Mouse (Mus musculus) stomach, postnatal 0 days (tissue): Measurements from ENCODE around the gene Plxnc1. TPM values are rescaled to one million over a fixed set of nuclear protein-coding genes. Genes with fewer than 3 reads are reported as not detected.

Experiments
- ATAC-seq: fragments of 200-750 bp; cut with Nextera tagmentation; 2 replicates; pipeline ENCODE4 v1.8.0; 2017; ENCODE audit not compliant: low FRiP score, low TSS enrichment
- DNase-seq: peaks from one replicate; pipeline ENCODE4 v3.0.0-alpha.2; 2016; ENCODE audit warnings: low spot score
- H3K27ac ChIP-seq: fragments of 300-500 bp; sonication (generic); replicated peaks from 2 replicates; pipeline ENCODE4 v1.5.1; 2014; ENCODE audit warnings: mild to moderate bottlenecking, control low read depth
- H3K27me3 ChIP-seq: fragments of 300-500 bp; sonication (generic); 2 replicates; pipeline ENCODE4 v1.6.1; 2014; ENCODE audit warnings: low read length; ENCODE audit not compliant: control insufficient read depth, insufficient read depth
- H3K36me3 ChIP-seq: fragments of 300-500 bp; sonication (generic); 2 replicates; pipeline ENCODE4 v1.6.1; 2014; ENCODE audit warnings: low read length, mixed read lengths; ENCODE audit not compliant: control insufficient read depth, insufficient read depth
- H3K4me1 ChIP-seq: fragments of 300-500 bp; sonication (generic); replicated peaks from 2 replicates; pipeline ENCODE4 v1.6.1; 2014; ENCODE audit warnings: antibody characterized with exemption; ENCODE audit not compliant: control insufficient read depth, insufficient read depth
- H3K4me2 ChIP-seq: fragments of 300-500 bp; sonication (generic); replicated peaks from 2 replicates; pipeline ENCODE4 v1.6.1; 2014; ENCODE audit warnings: low read depth, mild to moderate bottlenecking, control low read depth, moderate library complexity
- H3K4me3 ChIP-seq: fragments of 300-500 bp; sonication (generic); 2 replicates; pipeline ENCODE4 v1.5.1; 2014; ENCODE audit warnings: low read depth, low read length, control low read depth
- H3K9ac ChIP-seq: fragments of 300-500 bp; sonication (generic); 2 replicates; pipeline ENCODE4 v1.6.1; 2014; ENCODE audit warnings: mild to moderate bottlenecking, low read length, control low read depth, mixed read lengths
- H3K9me3 ChIP-seq: fragments of 300-500 bp; sonication (generic); 2 replicates; pipeline ENCODE4 v1.6.1; 2016; ENCODE audit warnings: low read length; ENCODE audit not compliant: control insufficient read depth
- CTCF ChIP-seq: IDR thresholded peaks from 2 replicates; pipeline ENCODE4 v1.5.1; 2016; ENCODE audit warnings: antibody characterized with exemption, low read depth, mild to moderate bottlenecking, moderate library complexity
- EP300 ChIP-seq: optimal IDR thresholded peaks from 2 replicates; pipeline ENCODE3; 2016; ENCODE audit warnings: antibody characterized with exemption
- WGBS: fragments of 180-500 bp; shearing (Covaris S2); extraction: QIAGEN DNeasy Blood & Tissue Kit; methylation state at CpG from one replicate; pipeline ENCODE4 v1.1.7; 2014; 5-methylcytosine and 5-hydroxymethylcytosine counted together
- polyA plus RNA-seq: library from polyadenylated mRNA; unstranded; fragments of >200 nt; fragmentation: Nextera tagmentation; extraction: Ambion mirVana; gene quantifications from 2 replicates; pipeline ENCODE4 v1.2.1, GENCODE M21; 2015

The Plxnc1 gene
- polyA plus RNA-seq, 1 experiment from 2014 or later, result 0.67 TPM

DNA sequence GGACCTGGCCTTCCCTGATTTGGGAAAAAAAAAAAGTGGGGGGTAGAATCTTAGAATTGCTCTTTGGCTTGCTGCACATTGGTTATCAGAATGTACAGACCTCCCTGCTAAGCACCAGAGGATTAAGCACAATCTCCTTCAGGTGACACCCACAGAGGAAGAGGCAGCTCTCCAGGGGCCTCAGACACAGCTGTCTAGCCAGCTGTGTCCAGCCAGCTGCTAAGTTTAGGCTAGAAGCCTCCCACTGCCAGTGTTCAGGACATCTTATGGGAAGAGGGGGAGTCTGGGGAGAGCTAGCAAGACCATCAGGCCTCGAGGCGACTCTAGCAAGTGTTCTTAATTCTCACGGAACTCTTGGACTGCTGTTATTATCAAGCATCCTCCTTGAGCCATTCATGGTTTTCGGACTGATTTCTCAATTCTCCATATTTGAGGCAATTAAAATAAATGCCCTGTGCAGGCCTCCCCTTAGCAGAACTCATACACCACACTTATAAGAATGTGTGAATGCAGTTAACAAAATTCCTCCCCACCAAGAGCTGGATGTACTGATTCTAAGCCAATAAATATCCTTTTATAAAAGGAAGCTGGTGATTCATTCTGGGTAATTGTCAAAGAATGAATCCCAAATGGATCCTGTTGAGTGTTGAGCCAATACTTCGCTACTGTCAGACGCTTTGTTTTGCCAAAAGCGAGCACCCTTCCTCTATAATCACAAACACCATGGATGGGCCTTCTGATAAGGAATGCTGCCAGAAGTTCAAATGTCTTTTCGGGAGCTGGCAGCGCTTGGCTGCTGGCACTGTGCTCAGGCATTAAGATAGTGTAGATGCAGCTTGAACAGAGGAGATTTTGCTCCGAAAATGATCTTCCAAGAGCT, 140.4 kb downstream of the Plxnc1 start:
- Histone ChIP-seq H3K27ac (no peak overlapping the region), H3K9ac (no peak overlapping the region), H3K27me3 (no peaks in the 10 kb centered on the region), H3K4me3 (no peak overlapping the region), H3K36me3 (no peaks in the 10 kb centered on the region), H3K9me3 (no peaks in the 10 kb centered on the region), H3K4me2 (no peak overlapping the region), H3K4me1 (no peaks in the 10 kb centered on the region)
- DNase-seq, result no peak
- no peak for ATAC-seq
- 56% methylated on average over 10 of the region's 10 CpGs for WGBS
- TF ChIP-seq EP300 (no peak), CTCF (no peak)

DNA sequence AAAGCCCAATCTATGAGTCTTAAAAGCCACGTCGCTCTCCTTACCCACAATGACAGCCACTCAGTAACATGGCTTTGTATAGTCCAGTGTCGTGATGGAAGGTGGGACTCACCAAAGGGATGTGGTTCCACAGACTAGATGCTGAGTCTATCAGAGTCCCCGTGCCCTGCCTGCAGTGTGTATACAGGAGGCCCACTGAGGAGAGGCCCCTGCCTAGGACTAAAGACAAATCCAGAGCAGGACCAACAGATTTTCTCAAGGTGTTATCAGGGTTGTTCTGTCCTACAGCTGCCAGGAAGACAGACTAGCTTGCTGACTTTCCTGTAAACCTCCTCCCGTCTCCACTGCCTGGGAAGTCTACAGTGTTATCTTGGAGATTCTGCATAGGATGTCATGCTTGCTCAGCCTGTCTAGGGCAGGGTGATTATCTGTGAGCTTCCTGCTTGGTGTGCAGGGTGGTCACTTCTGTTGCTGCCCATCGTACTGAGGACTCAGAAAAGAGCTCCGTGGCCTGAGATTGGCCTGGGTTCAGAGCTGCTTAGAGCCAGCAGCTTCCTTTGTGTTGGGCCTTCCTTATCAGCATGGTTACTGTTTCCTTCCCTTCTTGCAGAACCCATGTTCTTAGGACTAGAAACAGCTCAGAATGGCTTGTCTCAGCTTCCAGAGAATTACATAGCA, 143.8 kb downstream of the Plxnc1 start:
- Histone ChIP-seq H3K9me3 (no peaks in the 10 kb centered on the region), H3K27me3 (no peaks in the 10 kb centered on the region), H3K9ac (no peak overlapping the region), H3K36me3 (0 out of 2 replicates have a peak, but pooled peaks cover 4% of the 10 kb centered on the region), H3K27ac (no peak overlapping the region), H3K4me1 (no peaks in the 10 kb centered on the region), H3K4me3 (no peak overlapping the region), H3K4me2 (no peak overlapping the region)
- DNase-seq (no peak), ATAC-seq (no peak)
- WGBS, result 73% methylated on average over 7 of the region's 7 CpGs
- TF ChIP-seq CTCF (no peak), EP300 (no peak)

DNA sequence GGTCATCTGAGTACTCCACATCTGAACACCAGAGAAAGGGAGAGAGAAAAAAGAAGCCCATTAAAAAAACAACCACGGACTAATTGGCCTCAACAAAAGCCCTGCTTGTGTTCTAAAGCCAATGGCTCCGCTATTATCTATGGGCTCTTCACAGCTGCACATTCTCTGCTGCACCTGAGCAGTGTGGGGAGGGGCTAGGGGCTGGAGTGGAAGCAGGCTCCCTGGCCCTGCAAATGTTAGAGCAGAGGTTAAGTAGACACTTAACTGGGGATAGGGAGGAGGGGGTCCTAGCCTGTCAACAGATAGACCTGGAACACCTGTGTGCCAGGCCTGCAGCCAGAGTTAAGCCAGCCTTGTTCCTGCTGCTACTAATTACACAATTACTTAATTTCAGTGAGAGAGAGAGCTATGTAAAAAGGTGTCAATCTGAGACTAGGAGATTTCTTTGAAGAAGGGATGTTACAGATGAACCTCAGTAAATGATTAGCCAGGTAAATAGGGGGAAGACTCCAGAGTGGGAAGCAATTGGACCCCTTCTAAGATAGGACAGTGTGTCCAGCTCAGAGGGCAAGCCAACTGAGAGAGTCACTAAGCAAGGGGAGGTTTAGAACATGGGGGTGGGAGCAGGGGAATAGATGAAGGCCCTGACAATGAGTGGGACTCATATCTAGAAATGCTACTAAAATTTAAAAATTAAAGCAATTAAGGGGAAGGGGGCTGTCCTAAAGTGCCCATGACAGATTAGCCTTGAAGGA, 145.0 kb downstream of the Plxnc1 start:
- no peak overlapping the region for H3K4me3 ChIP-seq
- ATAC-seq (no peak), DNase-seq (no peak)
- H3K4me1 ChIP-seq, result no peaks in the 10 kb centered on the region
- H3K27me3 ChIP-seq, result no peaks in the 10 kb centered on the region
- H3K27ac ChIP-seq, result no peak overlapping the region
- H3K9ac ChIP-seq, result no peak overlapping the region
- 0 out of 2 replicates have a peak, but pooled peaks cover 4% of the 10 kb centered on the region for H3K36me3 ChIP-seq
- H3K9me3 ChIP-seq, result no peaks in the 10 kb centered on the region
- no peak for TF ChIP-seq CTCF
- WGBS, result 39% methylated on average over 2 of the region's 2 CpGs
- no peak overlapping the region for H3K4me2 ChIP-seq

DNA sequence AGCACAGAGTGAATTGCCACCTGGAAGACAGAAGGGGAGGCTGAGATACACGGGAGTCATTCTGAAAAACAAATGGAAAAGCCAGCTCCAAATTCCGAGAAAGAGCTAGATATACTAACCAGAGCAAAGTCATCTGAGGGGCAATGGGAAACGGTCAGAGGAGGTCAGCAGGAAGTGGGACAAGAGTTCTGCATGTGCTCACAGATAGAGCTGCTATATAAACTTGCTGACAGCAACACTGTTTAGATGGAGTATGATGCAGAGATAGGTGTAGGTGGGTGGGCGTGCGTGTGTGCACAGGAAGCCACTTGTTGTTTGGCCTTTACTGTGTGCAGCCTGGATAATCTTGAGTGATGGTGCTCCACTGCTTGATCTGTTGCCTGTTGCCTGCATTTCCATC, 146.5 kb downstream of the Plxnc1 start:
- Histone ChIP-seq H3K9ac (no peak overlapping the region), H3K4me2 (no peak overlapping the region), H3K27me3 (no peaks in the 10 kb centered on the region), H3K36me3 (0 out of 2 replicates have a peak, but pooled peaks cover 4% of the 10 kb centered on the region), H3K9me3 (no peaks in the 10 kb centered on the region), H3K4me3 (no peak overlapping the region), H3K4me1 (no peaks in the 10 kb centered on the region), H3K27ac (no peak overlapping the region)
- DNase-seq, result no peak
- 53% methylated on average over 5 of the region's 5 CpGs for WGBS
- no peak for ATAC-seq
- TF ChIP-seq CTCF, result no peak
- TF ChIP-seq EP300, result no peak

DNA sequence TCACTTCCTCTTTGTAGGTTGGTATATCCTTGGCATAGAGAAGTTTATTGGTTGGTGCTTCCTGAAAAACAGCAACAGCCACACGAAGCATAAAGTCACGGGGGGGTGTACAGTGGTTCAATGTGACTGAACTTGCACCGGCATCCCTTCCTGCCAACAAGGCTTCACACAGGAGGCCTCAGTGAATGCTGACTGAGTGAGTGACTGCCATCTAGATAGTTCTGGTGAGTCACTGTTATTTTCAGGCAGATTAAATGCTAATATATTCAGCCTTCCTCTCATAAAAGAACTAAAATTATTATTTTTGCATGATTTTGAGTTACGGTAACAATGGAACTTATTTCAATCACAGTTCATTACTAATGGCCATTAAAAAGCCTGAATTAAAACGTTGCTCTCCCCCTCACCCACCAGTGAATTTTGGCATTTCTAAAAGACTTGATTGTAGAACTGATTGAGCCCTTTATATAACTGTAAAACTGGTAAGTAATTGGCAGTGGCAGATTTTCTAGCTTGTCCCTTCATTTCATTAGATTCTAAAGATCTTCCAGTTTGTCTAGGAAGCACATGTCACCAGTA, 149.9 kb downstream of the Plxnc1 start:
- H3K9ac ChIP-seq, result no peak overlapping the region
- no peaks in the 10 kb centered on the region for H3K4me1 ChIP-seq
- 87% methylated on average over 5 of the region's 5 CpGs for WGBS
- DNase-seq (no peak), ATAC-seq (no peak)
- no peaks in the 10 kb centered on the region for H3K9me3 ChIP-seq
- H3K4me2 ChIP-seq, result no peak overlapping the region
- H3K27me3 ChIP-seq, result no peaks in the 10 kb centered on the region
- H3K27ac ChIP-seq, result no peak overlapping the region
- H3K36me3 ChIP-seq, result 0 out of 2 replicates have a peak, but pooled peaks cover 4% of the 10 kb centered on the region
- H3K4me3 ChIP-seq, result no peak overlapping the region
- TF ChIP-seq CTCF (no peak), EP300 (no peak)
